Mouse (Mus musculus): Measurements from ENCODE around the gene 2410002F23Rik.
"Not testable (repeated sequence)": the region's sequence is repeated elsewhere in the genome, so short reads cannot be mapped to it uniquely, and the experiment has no call there.

- TF ChIP-seq E2F4 (IDR thresholded peaks at IDR 0.05; ENCODE audit: insufficient read depth); POLR2AphosphoS2 (IDR thresholded peaks at IDR 0.05; ENCODE audit: insufficient read length, low read depth); TCF12 (IDR thresholded peaks at IDR 0.05; ENCODE audit: insufficient read depth, poor library complexity, severe bottlenecking); POLR2A (IDR thresholded peaks at IDR 0.05; ENCODE audit: insufficient read length, low read depth); USF1 (IDR thresholded peaks at IDR 0.05; ENCODE audit: low read depth); MYOD1 (IDR thresholded peaks at IDR 0.05; ENCODE audit: control insufficient read depth in 1 of 3, insufficient read length in 2 of 3, low read depth in 2 of 3); CEBPB (IDR thresholded peaks at IDR 0.05; ENCODE audit: insufficient read depth, poor library complexity, severe bottlenecking); MYOG (IDR thresholded peaks at IDR 0.05; ENCODE audit: control insufficient read depth in 1 of 3, insufficient read depth in 1 of 3, insufficient read length in 2 of 3, low read depth in 2 of 3); MAX (IDR thresholded peaks at IDR 0.05; ENCODE audit: low read depth); SRF (IDR thresholded peaks at IDR 0.05; ENCODE audit: control insufficient read depth, insufficient read length, low read depth): not testable (repeated sequence)
Observed at GRCm38 (mm10) chr7:44221601-44222000, 24.9 kb upstream of the 2410002F23Rik start.

Data from myocyte (in vitro differentiated cells).